Mouse (Mus musculus): ENCODE results near the gene Calcb. TPM values are rescaled to one million over a fixed set of nuclear protein-coding genes. Genes with fewer than 3 reads are reported as not detected.
"Not testable (repeated sequence)": the region's sequence is repeated elsewhere in the genome, so short reads cannot be mapped to it uniquely, and the experiment has no call there.

Calcb gene
- polyA plus RNA-seq, 1 experiment from 2014 or later = 2.8 TPM

DNA sequence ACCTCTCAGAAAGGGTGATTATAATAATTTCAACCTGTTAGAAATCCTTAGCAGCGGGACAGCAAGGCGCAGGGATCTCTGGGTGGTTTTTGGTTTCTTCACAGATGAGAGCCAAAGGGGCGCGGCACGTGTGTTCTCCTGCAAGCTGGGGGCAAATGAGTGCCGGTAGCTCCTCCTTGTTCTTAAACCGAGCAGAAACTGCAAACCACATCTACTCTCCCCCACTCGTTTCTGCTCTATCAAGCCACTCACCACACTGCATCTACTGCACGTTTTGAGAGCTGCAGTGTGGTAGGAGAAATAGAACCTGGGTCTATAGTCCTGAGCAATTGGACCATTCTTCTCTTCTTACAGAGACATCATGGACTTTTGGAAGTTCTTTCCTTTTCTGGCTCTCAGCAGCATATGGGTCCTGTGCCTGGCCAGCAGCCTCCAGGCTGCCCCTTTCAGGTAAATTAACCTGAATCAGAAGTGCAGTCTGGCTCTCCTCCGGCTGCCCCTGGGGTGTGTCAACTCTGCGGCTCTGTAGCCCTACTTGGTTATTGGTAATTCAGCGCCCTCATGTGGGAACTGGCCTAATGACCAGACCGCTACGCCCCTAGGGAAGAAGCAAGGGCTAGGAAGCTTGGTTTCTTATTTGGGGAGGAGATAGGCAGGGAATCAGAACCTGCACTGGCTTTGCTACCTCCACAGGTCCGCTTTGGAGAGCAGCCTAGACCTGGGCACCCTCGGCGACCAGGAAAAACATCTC is 1.1 kb downstream of the Calcb start:
- Histone ChIP-seq H3K27me3 (ENCODE audit: control insufficient read depth, insufficient read depth, low read length) (peaks cover 18% of the 10 kb centered on the region; the same call in 1 of the 2 replicates), H3K4me2 (replicated peaks; ENCODE audit: low read depth, low read length) (peak overlapping the region; percentile 29), H3K4me1 (ENCODE audit: control insufficient read depth, insufficient read depth, low read length) (peaks cover 6% of the 10 kb centered on the region; the same call in 1 of the 2 replicates), H3K9ac (replicated peaks; ENCODE audit: low read depth, low read length) (no peak overlapping the region), H3K4me3 (ENCODE audit: low read depth, low read length) (no peak overlapping the region; the same call in 1 of the 2 replicates), H3K27ac (ENCODE audit: low read length) (no peak overlapping the region), H3K36me3 (ENCODE audit: control insufficient read depth, insufficient read depth, low read length) (no peaks in the 10 kb centered on the region), H3K9me3 (ENCODE audit: control insufficient read depth, low read depth, low read length) (no peaks in the 10 kb centered on the region)
- 4% methylated on average over 17 of the region's 17 CpGs for WGBS
- ATAC-seq (ENCODE audit: insufficient number of reproducible peaks, insufficient read depth, low FRiP score, low read depth) = peak; percentile 61; the same call in 1 of the 2 replicates

DNA sequence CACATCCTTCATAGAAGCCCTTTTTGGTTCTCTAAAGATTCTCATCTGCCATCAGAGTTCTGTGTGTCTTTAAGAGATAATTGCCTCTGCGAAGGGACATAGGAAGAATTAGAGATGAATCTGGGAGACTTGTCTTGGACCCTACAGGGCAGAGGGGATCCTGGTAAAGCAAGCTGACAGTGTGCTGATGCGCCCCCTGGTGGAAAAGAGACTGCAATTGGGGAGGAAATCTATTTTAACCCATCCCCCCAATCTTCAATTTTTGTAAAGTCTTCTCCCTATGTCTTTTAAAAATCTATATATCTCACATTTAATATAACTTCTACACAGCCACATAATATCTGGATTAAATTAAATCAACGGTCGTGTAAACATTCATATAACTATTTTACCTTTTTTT is 11.3 kb downstream of the Calcb start:
- not testable (repeated sequence) for H3K4me3 ChIP-seq (ENCODE audit: low read depth, low read length); H3K9ac ChIP-seq (replicated peaks; ENCODE audit: low read depth, low read length); H3K4me1 ChIP-seq (ENCODE audit: control insufficient read depth, insufficient read depth, low read length); ATAC-seq (ENCODE audit: insufficient number of reproducible peaks, insufficient read depth, low FRiP score, low read depth); H3K36me3 ChIP-seq (ENCODE audit: control insufficient read depth, insufficient read depth, low read length); H3K4me2 ChIP-seq (replicated peaks; ENCODE audit: low read depth, low read length); H3K27ac ChIP-seq (ENCODE audit: low read length); H3K9me3 ChIP-seq (ENCODE audit: control insufficient read depth, low read depth, low read length); H3K27me3 ChIP-seq (ENCODE audit: control insufficient read depth, insufficient read depth, low read length)
- 68% methylated on average over 4 of the region's 4 CpGs for WGBS

DNA sequence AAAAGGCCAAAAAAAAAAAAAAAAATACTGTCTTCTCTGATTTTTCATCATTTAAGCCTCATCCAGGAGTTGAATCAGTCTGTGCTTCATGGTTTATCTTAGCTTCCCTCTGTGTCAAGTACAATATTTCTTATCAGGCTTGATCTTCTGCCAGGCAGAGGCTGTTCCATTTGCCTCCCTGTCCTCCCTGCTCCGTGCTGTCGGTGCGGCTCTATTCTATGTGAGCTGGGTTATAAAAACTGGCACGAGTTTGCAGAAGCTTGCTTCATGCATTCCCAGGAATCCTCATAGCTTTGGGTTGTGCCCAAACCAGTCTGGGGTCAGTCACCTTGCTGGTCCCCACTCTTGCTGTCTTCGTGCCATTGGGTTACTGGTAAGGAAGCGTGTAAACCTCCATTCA is 12.7 kb downstream of the Calcb start:
- Histone ChIP-seq H3K4me1 (ENCODE audit: control insufficient read depth, insufficient read depth, low read length) (no peaks in the 10 kb centered on the region), H3K27ac (ENCODE audit: low read length) (no peak overlapping the region), H3K27me3 (ENCODE audit: control insufficient read depth, insufficient read depth, low read length) (no peaks in the 10 kb centered on the region), H3K4me3 (ENCODE audit: low read depth, low read length) (no peak overlapping the region), H3K9ac (replicated peaks; ENCODE audit: low read depth, low read length) (no peak overlapping the region), H3K36me3 (ENCODE audit: control insufficient read depth, insufficient read depth, low read length) (no peaks in the 10 kb centered on the region), H3K4me2 (replicated peaks; ENCODE audit: low read depth, low read length) (no peak overlapping the region), H3K9me3 (ENCODE audit: control insufficient read depth, low read depth, low read length) (no peaks in the 10 kb centered on the region)
- no peak for ATAC-seq (ENCODE audit: insufficient number of reproducible peaks, insufficient read depth, low FRiP score, low read depth)
- WGBS = 76% methylated on average over 6 of the region's 6 CpGs

DNA sequence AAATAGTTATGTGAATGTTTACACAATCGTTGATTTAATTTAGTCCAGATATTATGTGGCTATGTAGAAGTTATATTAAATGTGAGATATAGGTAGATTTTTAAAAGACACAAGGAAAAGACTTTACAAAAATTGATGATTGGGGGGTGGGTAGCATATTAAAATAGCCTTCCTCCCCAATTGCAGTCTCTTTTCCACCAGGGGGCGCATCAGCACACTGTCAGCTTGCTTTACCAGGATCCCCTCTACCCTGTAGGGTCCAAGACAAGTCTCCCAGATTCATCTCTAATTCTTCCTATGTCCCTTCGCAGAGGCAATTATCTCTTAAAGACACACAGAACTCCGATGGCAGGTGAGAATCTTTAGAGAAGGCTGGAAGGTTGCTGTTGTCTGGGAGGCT is 13.3 kb downstream of the Calcb start:
- H3K27ac ChIP-seq (ENCODE audit: low read length); H3K4me2 ChIP-seq (replicated peaks; ENCODE audit: low read depth, low read length); H3K36me3 ChIP-seq (ENCODE audit: control insufficient read depth, insufficient read depth, low read length); H3K4me3 ChIP-seq (ENCODE audit: low read depth, low read length); ATAC-seq (ENCODE audit: insufficient number of reproducible peaks, insufficient read depth, low FRiP score, low read depth); H3K27me3 ChIP-seq (ENCODE audit: control insufficient read depth, insufficient read depth, low read length); H3K9me3 ChIP-seq (ENCODE audit: control insufficient read depth, low read depth, low read length); H3K9ac ChIP-seq (replicated peaks; ENCODE audit: low read depth, low read length); H3K4me1 ChIP-seq (ENCODE audit: control insufficient read depth, insufficient read depth, low read length): not testable (repeated sequence)
- 38% methylated on average over 4 of the region's 4 CpGs for WGBS

DNA sequence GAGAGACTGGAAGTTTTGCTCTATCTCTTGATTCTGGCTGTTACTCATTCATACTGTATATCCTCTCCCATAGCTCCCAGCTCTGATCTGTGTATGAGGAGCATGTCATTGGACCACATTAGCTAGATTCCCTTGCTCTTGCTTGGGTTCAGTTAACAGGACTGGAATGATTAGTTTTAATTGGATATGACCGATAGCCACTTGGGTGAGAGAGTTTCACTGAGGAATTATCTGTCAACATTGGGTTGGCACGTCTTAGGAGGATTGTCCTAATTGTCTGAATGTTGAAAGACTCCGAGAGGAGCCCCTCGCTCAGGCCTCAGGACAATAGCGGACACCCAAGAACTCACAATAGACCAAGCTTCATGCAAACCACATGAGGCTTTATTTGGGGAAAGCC is 17.8 kb downstream of the Calcb start:
- WGBS = 84% methylated on average over 5 of the region's 5 CpGs
- no peaks in the 10 kb centered on the region for H3K27me3 ChIP-seq (ENCODE audit: control insufficient read depth, insufficient read depth, low read length)
- H3K4me3 ChIP-seq (ENCODE audit: low read depth, low read length) = no peak overlapping the region
- no peak for ATAC-seq (ENCODE audit: insufficient number of reproducible peaks, insufficient read depth, low FRiP score, low read depth)
- no peaks in the 10 kb centered on the region for H3K36me3 ChIP-seq (ENCODE audit: control insufficient read depth, insufficient read depth, low read length)
- no peaks in the 10 kb centered on the region for H3K9me3 ChIP-seq (ENCODE audit: control insufficient read depth, low read depth, low read length)
- H3K4me1 ChIP-seq (ENCODE audit: control insufficient read depth, insufficient read depth, low read length) = no peaks in the 10 kb centered on the region
- H3K9ac ChIP-seq (replicated peaks; ENCODE audit: low read depth, low read length) = no peak overlapping the region
- no peak overlapping the region for H3K4me2 ChIP-seq (replicated peaks; ENCODE audit: low read depth, low read length)
- no peak overlapping the region for H3K27ac ChIP-seq (ENCODE audit: low read length)

DNA sequence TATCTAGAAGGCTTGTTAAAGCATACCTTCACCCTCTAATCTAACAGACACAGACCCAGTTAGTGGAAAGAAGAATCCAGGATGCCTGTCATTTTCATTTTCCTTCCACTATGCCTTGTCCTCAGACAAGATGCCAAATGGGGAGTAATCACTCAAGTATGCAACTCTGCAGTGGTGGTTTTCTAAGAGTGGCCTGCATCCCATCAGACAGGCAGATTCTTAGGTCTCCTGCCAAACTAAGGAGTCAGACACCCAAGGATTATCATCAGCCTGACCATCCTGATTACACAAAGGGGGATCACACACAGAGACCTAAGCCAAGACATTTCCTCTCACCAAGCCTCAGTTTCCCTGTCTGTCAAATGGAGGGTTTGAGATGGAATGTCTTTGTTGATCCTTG is 19.7 kb downstream of the Calcb start:
- no peak overlapping the region for H3K4me2 ChIP-seq (replicated peaks; ENCODE audit: low read depth, low read length)
- H3K9me3 ChIP-seq (ENCODE audit: control insufficient read depth, low read depth, low read length) = no peaks in the 10 kb centered on the region
- H3K36me3 ChIP-seq (ENCODE audit: control insufficient read depth, insufficient read depth, low read length) = no peaks in the 10 kb centered on the region
- no peak for ATAC-seq (ENCODE audit: insufficient number of reproducible peaks, insufficient read depth, low FRiP score, low read depth)
- H3K27me3 ChIP-seq (ENCODE audit: control insufficient read depth, insufficient read depth, low read length) = no peaks in the 10 kb centered on the region
- no peaks in the 10 kb centered on the region for H3K4me1 ChIP-seq (ENCODE audit: control insufficient read depth, insufficient read depth, low read length)
- H3K4me3 ChIP-seq (ENCODE audit: low read depth, low read length) = no peak overlapping the region
- H3K9ac ChIP-seq (replicated peaks; ENCODE audit: low read depth, low read length) = no peak overlapping the region
- H3K27ac ChIP-seq (ENCODE audit: low read length) = no peak overlapping the region

DNA sequence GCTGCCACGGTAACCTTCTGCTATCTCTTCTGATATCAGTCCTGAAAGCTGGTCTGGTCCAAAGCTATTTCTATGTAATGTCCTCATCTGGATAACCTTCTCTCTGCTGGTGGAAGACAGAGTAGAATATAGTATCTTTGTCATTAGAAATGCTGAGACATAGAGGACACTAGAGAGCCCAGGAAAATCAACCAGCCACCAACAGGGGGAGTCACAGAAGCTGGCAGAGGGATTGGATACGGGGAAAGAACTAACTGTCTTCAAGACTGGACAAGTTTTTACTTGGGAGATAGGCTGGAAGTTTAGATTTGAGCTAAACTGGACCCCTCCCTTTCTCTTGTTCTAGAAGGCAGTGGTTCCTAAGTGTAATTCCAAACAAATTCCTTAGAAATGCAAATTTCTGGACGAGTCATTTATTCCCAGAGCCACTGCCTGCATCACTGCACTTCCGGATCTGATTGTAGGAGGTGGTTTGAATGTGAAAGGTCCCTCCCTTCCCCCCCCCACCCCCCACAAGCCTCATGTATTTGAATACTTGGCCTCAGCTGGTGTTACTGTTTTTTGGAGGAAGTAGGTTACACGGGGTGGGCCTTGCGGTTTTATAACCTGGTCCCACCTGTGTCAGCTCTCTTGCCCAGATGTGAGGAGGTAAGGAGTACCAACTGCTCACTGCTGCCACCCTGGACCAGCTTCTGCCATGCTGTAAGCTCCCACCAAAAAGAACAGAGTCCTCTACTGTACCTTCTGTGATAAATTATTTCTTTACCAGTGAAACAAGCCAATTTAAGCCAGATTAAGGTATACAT is 22.1 kb downstream of the Calcb start:
- 53% methylated on average over 6 of the region's 6 CpGs for WGBS
- H3K4me1 ChIP-seq (ENCODE audit: control insufficient read depth, insufficient read depth, low read length) = peaks cover 10% of the 10 kb centered on the region; the same call in 1 of the 2 replicates
- H3K27me3 ChIP-seq (ENCODE audit: control insufficient read depth, insufficient read depth, low read length) = no peaks in the 10 kb centered on the region
- ATAC-seq (ENCODE audit: insufficient number of reproducible peaks, insufficient read depth, low FRiP score, low read depth) = no peak
- H3K27ac ChIP-seq (ENCODE audit: low read length) = no peak overlapping the region
- H3K9ac ChIP-seq (replicated peaks; ENCODE audit: low read depth, low read length) = no peak overlapping the region
- no peaks in the 10 kb centered on the region for H3K36me3 ChIP-seq (ENCODE audit: control insufficient read depth, insufficient read depth, low read length)
- no peak overlapping the region for H3K4me3 ChIP-seq (ENCODE audit: low read depth, low read length)
- H3K9me3 ChIP-seq (ENCODE audit: control insufficient read depth, low read depth, low read length) = no peaks in the 10 kb centered on the region
- H3K4me2 ChIP-seq (replicated peaks; ENCODE audit: low read depth, low read length) = no peak overlapping the region

DNA sequence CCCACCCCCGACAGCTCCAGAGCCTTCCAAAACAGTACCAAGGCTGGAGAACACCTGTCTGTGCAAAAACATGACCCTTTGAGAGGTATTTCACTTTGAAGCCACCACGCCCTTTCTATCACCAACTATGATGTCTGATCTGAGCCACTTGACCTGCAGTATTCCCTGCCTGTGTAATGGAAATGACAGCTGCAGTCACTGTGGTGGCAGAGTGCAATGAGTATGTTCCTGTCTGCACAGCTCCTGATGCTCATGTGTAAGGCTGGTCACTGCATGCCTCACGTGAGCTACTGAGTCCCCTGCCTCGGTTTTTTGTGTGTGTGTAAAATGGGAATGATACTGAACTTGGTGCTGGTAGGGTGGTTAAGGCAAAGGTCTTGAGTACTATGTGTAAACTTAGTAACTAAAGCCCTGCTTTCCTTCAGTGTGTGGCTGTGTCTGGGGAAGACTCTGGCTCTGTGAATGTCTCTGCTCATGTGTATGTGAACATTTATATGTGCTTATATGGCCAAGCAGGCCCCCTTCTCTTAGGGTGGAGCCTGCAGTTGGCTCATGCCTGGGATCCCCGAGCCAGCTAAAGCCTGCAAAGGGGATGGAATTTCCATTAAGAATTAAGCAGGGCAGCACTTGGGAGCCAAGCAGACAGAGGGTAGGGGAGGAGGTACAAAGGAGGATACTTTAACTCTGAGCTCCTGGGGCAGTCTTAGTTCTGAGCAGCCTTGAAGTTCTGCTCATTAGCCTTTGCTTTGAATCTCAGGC is 24.8 kb downstream of the Calcb start, which contains the start of gene Insc:
Gene Insc, plus strand, starts transcription at position 673 of the 759 bp plus-strand sequence.
- H3K4me2 ChIP-seq (replicated peaks; ENCODE audit: low read depth, low read length) = 0 out of 2 replicates have a peak within 1 kb of the TSS, but pooled peaks have one; percentile 5
- H3K9me3 ChIP-seq (ENCODE audit: control insufficient read depth, low read depth, low read length) = no peaks in the 10 kb centered on the region
- no peak within 1 kb of the TSS for H3K4me3 ChIP-seq (ENCODE audit: low read depth, low read length)
- no peaks in the 10 kb centered on the region for H3K36me3 ChIP-seq (ENCODE audit: control insufficient read depth, insufficient read depth, low read length)
- peaks cover 14% of the 10 kb centered on the region; the same call in 1 of the 2 replicates for H3K4me1 ChIP-seq (ENCODE audit: control insufficient read depth, insufficient read depth, low read length)
- peak within 1 kb of the TSS; percentile 69 for H3K27ac ChIP-seq (ENCODE audit: low read length)
- 62% methylated on average over 5 of the region's 5 CpGs for WGBS
- H3K27me3 ChIP-seq (ENCODE audit: control insufficient read depth, insufficient read depth, low read length) = no peaks in the 10 kb centered on the region
- no peak within 1 kb of the TSS for H3K9ac ChIP-seq (replicated peaks; ENCODE audit: low read depth, low read length)
- no peak for ATAC-seq (ENCODE audit: insufficient number of reproducible peaks, insufficient read depth, low FRiP score, low read depth)

All from stomach, embryonic 14.5 days (tissue).